Mouse (Mus musculus) testis, adult 2 months (tissue): ENCODE data around the gene Lrig3. TPM values are rescaled to one million over a fixed set of nuclear protein-coding genes. Genes with fewer than 3 reads are reported as not detected.

Source experiments
- H3K27ac ChIP-seq: fragments of 200-500 bp; 2 replicates; pipeline ENCODE4 v1.5.1; 2012; ENCODE audit warnings: low read depth, low read length; ENCODE audit not compliant: control insufficient read depth, insufficient read depth
- H3K27me3 ChIP-seq: fragments of 200-500 bp; 2 replicates; pipeline ENCODE4 v1.6.1; 2012; ENCODE audit warnings: mild to moderate bottlenecking, low read length, moderate library complexity; ENCODE audit not compliant: control insufficient read depth, insufficient read depth
- H3K36me3 ChIP-seq: fragments of 200-500 bp; 2 replicates; pipeline ENCODE4 v1.6.1; 2012; ENCODE audit warnings: mild to moderate bottlenecking, low read length; ENCODE audit not compliant: control insufficient read depth, insufficient read depth
- H3K4me1 ChIP-seq: fragments of 200-500 bp; 2 replicates; pipeline ENCODE4 v1.6.1; 2012; ENCODE audit warnings: low read length; ENCODE audit not compliant: control insufficient read depth, insufficient read depth
- H3K4me3 ChIP-seq: fragments of 200-500 bp; 2 replicates; pipeline ENCODE4 v1.5.1; 2012; ENCODE audit warnings: low read depth, mild to moderate bottlenecking, low read length, moderate library complexity, mixed read lengths; ENCODE audit not compliant: control insufficient read depth
- CTCF ChIP-seq: fragments of 200-500 bp; IDR thresholded peaks from 2 replicates; pipeline ENCODE4 v1.5.1; 2012; ENCODE audit warnings: low read depth, mild to moderate bottlenecking, inconsistent platforms, low read length, moderate library complexity; ENCODE audit not compliant: control insufficient read depth, insufficient read depth, insufficient replicate concordance
- POLR2A ChIP-seq: fragments of 200-500 bp; IDR thresholded peaks from 2 replicates; pipeline ENCODE4 v1.6.1; 2012; ENCODE audit warnings: low read depth, mild to moderate bottlenecking, inconsistent platforms, low read length, moderate library complexity; ENCODE audit not compliant: control insufficient read depth
- polyA plus RNA-seq: library from polyadenylated mRNA; depleted of rRNA; stranded (reverse); fragments of >200 nt; gene quantifications from 2 replicates; pipeline ENCODE4 v1.2.3, GENCODE M21; 2012

The Lrig3 gene
- polyA plus RNA-seq, 1 experiment: 2.2 TPM

GRCm38 (mm10) chr10:126002818-126003506 is 37.0 kb downstream of the Lrig3 start:
- TF ChIP-seq CTCF (no peak), POLR2A (no peak)
- H3K4me1 ChIP-seq: no peaks in the 10 kb centered on the region
- no peak overlapping the region for H3K27ac ChIP-seq
- H3K27me3 ChIP-seq: no peaks in the 10 kb centered on the region
- H3K36me3 ChIP-seq: no peaks in the 10 kb centered on the region
- no peak overlapping the region for H3K4me3 ChIP-seq

GRCm38 (mm10) chr10:126003857-126004256 is 37.9 kb downstream of the Lrig3 start:
- no peaks in the 10 kb centered on the region for H3K36me3 ChIP-seq
- H3K4me1 ChIP-seq: no peaks in the 10 kb centered on the region
- H3K27me3 ChIP-seq: no peaks in the 10 kb centered on the region
- TF ChIP-seq POLR2A (no peak), CTCF (no peak)
- H3K4me3 ChIP-seq: no peak overlapping the region
- no peak overlapping the region for H3K27ac ChIP-seq

- H3K36me3 ChIP-seq: no peaks in the 10 kb centered on the region
- H3K4me3 ChIP-seq: no peak overlapping the region
- no peaks in the 10 kb centered on the region for H3K27me3 ChIP-seq
- TF ChIP-seq CTCF (no peak), POLR2A (no peak)
- H3K27ac ChIP-seq: no peak overlapping the region
- H3K4me1 ChIP-seq: no peaks in the 10 kb centered on the region
These were observed 47.7 kb downstream of the Lrig3 start for GRCm38 (mm10) chr10:126013667-126014066.

- Histone ChIP-seq H3K4me1 (no peaks in the 10 kb centered on the region), H3K27me3 (no peaks in the 10 kb centered on the region), H3K27ac (no peak overlapping the region), H3K4me3 (no peak overlapping the region), H3K36me3 (no peaks in the 10 kb centered on the region)
- no peak for TF ChIP-seq POLR2A
- no peak for TF ChIP-seq CTCF
These were observed 48.7 kb downstream of the Lrig3 start for GRCm38 (mm10) chr10:126014673-126015072.

- no peaks in the 10 kb centered on the region for H3K36me3 ChIP-seq
These were observed 49.7 kb downstream of the Lrig3 start for GRCm38 (mm10) chr10:126015644-126016043.

GRCm38 (mm10) chr10:126019350-126019991 is 53.5 kb downstream of the Lrig3 start:
- H3K36me3 ChIP-seq: no peaks in the 10 kb centered on the region
- no peak overlapping the region for H3K27ac ChIP-seq
- TF ChIP-seq CTCF (no peak), POLR2A (no peak)
- H3K27me3 ChIP-seq: no peaks in the 10 kb centered on the region
- no peaks in the 10 kb centered on the region for H3K4me1 ChIP-seq
- H3K4me3 ChIP-seq: no peak overlapping the region

More at GRCm38 (mm10) chr10:126015644-126016043, 49.7 kb downstream of the Lrig3 start:
- Histone ChIP-seq H3K27ac (no peak overlapping the region), H3K4me3 (no peak overlapping the region), H3K4me1 (no peaks in the 10 kb centered on the region), H3K27me3 (no peaks in the 10 kb centered on the region)
- TF ChIP-seq CTCF (no peak), POLR2A (no peak)

- Histone ChIP-seq H3K27ac (no peak overlapping the region), H3K4me1 (no peaks in the 10 kb centered on the region), H3K36me3 (no peaks in the 10 kb centered on the region), H3K4me3 (no peak overlapping the region), H3K27me3 (no peaks in the 10 kb centered on the region)
- no peak for TF ChIP-seq CTCF
- TF ChIP-seq POLR2A: no peak
These were observed 62.8 kb downstream of the Lrig3 start for GRCm38 (mm10) chr10:126028574-126029440.
